Mouse (Mus musculus): ENCODE data around the gene Arid3a. TPM values are rescaled to one million over a fixed set of nuclear protein-coding genes. Genes with fewer than 3 reads are reported as not detected.
"Not testable (repeated sequence)": the region's sequence is repeated elsewhere in the genome, so short reads cannot be mapped to it uniquely, and the experiment has no call there.

Gene Arid3a
- total and polyA plus RNA-seq, 2 experiments from 2014 or later: 3.3 to 9.5 TPM

DNA sequence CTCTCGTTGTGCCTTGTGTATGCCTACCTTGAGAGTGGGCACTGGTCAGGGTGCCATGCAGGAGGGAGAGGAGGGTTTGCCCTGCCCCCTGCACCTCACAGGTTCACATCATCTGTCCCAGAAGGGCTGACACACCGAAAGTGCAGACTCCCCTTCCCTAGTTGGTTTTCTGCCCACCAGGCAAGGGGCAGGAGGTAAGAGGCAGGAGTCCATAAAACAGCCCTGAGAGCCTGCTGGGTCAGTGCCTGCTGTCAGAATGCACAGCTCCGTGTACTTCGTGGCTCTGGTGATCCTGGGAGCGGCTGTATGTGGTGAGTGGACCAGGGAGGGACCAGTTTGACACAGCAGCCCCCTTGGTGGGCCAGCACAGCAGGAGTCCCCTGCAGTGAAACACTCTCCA, 36.2 kb upstream of the Arid3a start, which contains the start of gene Cfd:
Gene Cfd (plus strand): TSS at position 184 of the 400 bp plus-strand sequence.
- Histone ChIP-seq H3K4me1 (ENCODE audit: insufficient read depth, low read length) (no peaks in the 10 kb centered on the region), H3K9me3 (ENCODE audit: low read length) (no peaks in the 10 kb centered on the region), H3K27ac (ENCODE audit: low read depth, low read length) (no peak within 1 kb of the TSS), H3K27me3 (ENCODE audit: insufficient read depth, low read length) (no peaks in the 10 kb centered on the region), H3K9ac (replicated peaks; ENCODE audit: low read length, poor library complexity, severe bottlenecking) (no peak within 1 kb of the TSS), H3K4me2 (ENCODE audit: low read depth, low read length, poor library complexity, severe bottlenecking) (no peak within 1 kb of the TSS), H3K36me3 (ENCODE audit: insufficient read depth, low read length) (peaks cover 10% of the 10 kb centered on the region; the same call in 1 of the 2 replicates), H3K4me3 (ENCODE audit: low read depth, low read length) (no peak within 1 kb of the TSS)
- TF ChIP-seq CTCF (IDR thresholded peaks at IDR 0.05): no peak
- DNase-seq (ENCODE audit: low spot score) (no peak), ATAC-seq (ENCODE audit: low FRiP score) (no peak)
- 33% methylated on average over 5 of the region's 5 CpGs for WGBS

DNA sequence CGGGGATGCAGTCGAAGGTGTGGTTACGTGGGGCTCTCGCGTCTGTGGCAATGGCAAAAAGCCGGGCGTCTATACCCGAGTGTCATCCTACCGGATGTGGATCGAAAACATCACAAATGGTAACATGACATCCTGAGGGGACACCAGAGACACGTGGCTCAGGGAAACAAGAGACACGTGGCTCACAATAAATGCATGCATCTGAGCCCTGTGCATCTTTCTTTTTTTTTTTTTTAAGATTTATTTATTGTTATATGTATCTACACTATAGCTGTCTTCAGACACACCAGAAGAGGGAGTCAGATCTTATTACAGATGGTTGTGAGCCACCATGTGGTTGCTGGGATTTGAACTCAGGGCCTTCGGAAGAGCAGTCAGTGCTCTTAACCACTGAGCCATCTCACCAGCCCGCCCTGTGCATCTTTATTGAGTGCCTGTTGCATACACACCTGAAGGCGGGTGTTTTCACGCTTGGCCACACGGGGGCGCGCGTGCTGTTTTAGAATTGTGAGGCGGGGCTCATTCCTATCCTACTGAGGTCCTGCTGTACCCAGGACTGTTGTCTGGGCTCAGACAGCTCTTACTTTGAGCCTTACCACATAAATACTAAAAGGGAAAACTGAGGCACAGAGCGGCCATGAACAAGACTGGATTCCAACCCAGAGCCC, 34.3 kb upstream of the Arid3a start:
- peaks cover 28% of the 10 kb centered on the region for H3K36me3 ChIP-seq (ENCODE audit: insufficient read depth, low read length)
- ATAC-seq (ENCODE audit: low FRiP score) (0 out of 2 replicates have a peak, but pooled peaks have one; percentile 55), DNase-seq (ENCODE audit: low spot score) (peak; percentile 70)
- 47% methylated on average over 22 of the region's 22 CpGs for WGBS
- H3K27me3 ChIP-seq (ENCODE audit: insufficient read depth, low read length); H3K4me1 ChIP-seq (ENCODE audit: insufficient read depth, low read length); H3K9me3 ChIP-seq (ENCODE audit: low read length); H3K4me3 ChIP-seq (ENCODE audit: low read depth, low read length); H3K9ac ChIP-seq (replicated peaks; ENCODE audit: low read length, poor library complexity, severe bottlenecking); H3K27ac ChIP-seq (ENCODE audit: low read depth, low read length); H3K4me2 ChIP-seq (ENCODE audit: low read depth, low read length, poor library complexity, severe bottlenecking): not testable (repeated sequence)
- TF ChIP-seq CTCF (IDR thresholded peaks at IDR 0.05): peak; percentile 82

GRCm38 (mm10) chr10:79896306-79896705, 30.5 kb upstream of the Arid3a start:
- Histone ChIP-seq H3K36me3 (ENCODE audit: insufficient read depth, low read length) (peaks cover 31% of the 10 kb centered on the region), H3K27me3 (ENCODE audit: insufficient read depth, low read length) (no peaks in the 10 kb centered on the region), H3K4me1 (ENCODE audit: insufficient read depth, low read length) (no peaks in the 10 kb centered on the region), H3K27ac (ENCODE audit: low read depth, low read length) (no peak overlapping the region), H3K4me3 (ENCODE audit: low read depth, low read length) (no peak overlapping the region), H3K9ac (replicated peaks; ENCODE audit: low read length, poor library complexity, severe bottlenecking) (no peak overlapping the region), H3K9me3 (ENCODE audit: low read length) (no peaks in the 10 kb centered on the region), H3K4me2 (ENCODE audit: low read depth, low read length, poor library complexity, severe bottlenecking) (no peak overlapping the region)
- 85% methylated on average over 15 of the region's 16 CpGs for WGBS
- ATAC-seq (ENCODE audit: low FRiP score) (no peak), DNase-seq (ENCODE audit: low spot score) (no peak)
- TF ChIP-seq CTCF (IDR thresholded peaks at IDR 0.05): no peak

DNA sequence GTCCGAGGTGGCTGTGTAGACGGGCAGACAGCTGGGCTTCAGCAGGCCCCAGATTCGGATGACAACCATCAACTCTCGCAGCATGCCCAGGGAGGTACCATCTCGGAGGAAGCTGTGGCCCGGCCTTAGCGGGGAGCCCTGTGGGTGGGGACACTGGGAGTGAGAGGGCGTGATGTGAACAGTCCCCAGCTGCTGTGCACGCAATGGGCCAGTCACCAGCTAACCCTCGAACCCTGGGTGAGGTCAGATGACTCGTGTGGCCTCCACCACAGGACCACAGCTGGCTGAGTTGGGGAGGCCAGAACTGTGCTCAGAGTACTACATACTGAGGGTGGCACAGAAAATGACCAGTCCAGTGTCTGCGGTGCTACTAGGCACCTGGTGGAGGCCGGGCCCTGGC, 30.0 kb upstream of the Arid3a start:
- DNase-seq (ENCODE audit: low spot score): no peak

DNA sequence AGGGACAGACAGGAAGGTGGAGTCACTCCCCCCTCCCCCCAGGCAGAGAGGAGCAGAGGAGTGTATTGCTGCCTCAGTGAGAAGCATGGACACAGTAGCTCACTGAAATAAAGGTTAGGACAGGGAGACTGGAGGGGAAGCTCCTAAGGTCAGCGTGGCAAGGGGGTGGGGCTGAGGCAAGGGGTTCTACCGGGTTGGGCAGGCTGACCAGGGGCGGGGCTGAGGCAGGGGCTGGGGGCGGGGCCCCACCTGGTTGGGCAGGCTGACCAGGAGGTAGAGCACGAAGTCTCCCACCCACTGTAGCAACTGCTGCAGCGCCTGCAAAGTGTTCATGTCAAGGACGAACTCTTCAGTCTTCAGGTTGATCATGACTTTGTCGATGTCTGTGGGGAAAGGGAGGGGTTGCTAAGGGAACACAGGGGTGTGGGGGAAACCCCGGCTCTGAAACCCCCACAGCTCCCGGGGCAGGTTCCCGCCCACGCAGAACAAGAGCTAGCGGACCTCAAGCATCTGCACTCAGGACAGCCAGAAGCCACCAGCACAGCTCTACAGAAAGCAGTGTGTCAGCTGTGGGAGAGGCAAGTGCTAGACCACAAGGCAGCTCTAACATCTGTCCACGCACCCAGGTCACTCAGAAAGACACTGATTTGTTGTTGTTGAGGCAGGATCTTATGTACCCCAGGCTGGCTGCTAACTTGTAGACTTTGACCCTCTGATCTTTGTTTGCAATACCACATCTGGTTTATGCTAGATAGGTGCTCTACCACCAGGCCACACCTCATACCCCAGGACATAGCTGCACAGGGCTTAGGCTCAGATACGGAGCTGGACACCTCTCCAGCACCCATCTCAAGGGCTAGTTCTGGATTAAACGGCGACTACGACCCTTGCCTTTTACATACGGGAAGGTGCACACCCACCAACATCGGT, 29.3 kb upstream of the Arid3a start:
- TF ChIP-seq CTCF (IDR thresholded peaks at IDR 0.05): no peak
- H3K27me3 ChIP-seq (ENCODE audit: insufficient read depth, low read length): no peaks in the 10 kb centered on the region
- H3K4me2 ChIP-seq (ENCODE audit: low read depth, low read length, poor library complexity, severe bottlenecking): no peak overlapping the region
- no peak for ATAC-seq (ENCODE audit: low FRiP score)
- no peaks in the 10 kb centered on the region for H3K9me3 ChIP-seq (ENCODE audit: low read length)
- H3K4me3 ChIP-seq (ENCODE audit: low read depth, low read length): no peak overlapping the region
- DNase-seq (ENCODE audit: low spot score): no peak
- WGBS: 56% methylated on average over 20 of the region's 20 CpGs
- peaks cover 35% of the 10 kb centered on the region for H3K36me3 ChIP-seq (ENCODE audit: insufficient read depth, low read length)
- no peaks in the 10 kb centered on the region for H3K4me1 ChIP-seq (ENCODE audit: insufficient read depth, low read length)
- no peak overlapping the region for H3K27ac ChIP-seq (ENCODE audit: low read depth, low read length)
- no peak overlapping the region for H3K9ac ChIP-seq (replicated peaks; ENCODE audit: low read length, poor library complexity, severe bottlenecking)

More for the DNA sequence above, 30.0 kb upstream of the Arid3a start:
- Histone ChIP-seq H3K4me3 (ENCODE audit: low read depth, low read length) (no peak overlapping the region), H3K27me3 (ENCODE audit: insufficient read depth, low read length) (no peaks in the 10 kb centered on the region), H3K27ac (ENCODE audit: low read depth, low read length) (no peak overlapping the region), H3K4me2 (ENCODE audit: low read depth, low read length, poor library complexity, severe bottlenecking) (no peak overlapping the region), H3K4me1 (ENCODE audit: insufficient read depth, low read length) (no peaks in the 10 kb centered on the region), H3K36me3 (ENCODE audit: insufficient read depth, low read length) (peaks cover 31% of the 10 kb centered on the region), H3K9me3 (ENCODE audit: low read length) (no peaks in the 10 kb centered on the region), H3K9ac (replicated peaks; ENCODE audit: low read length, poor library complexity, severe bottlenecking) (no peak overlapping the region)
- 93% methylated on average over 13 of the region's 13 CpGs for WGBS
- ATAC-seq (ENCODE audit: low FRiP score): no peak
- no peak for TF ChIP-seq CTCF (IDR thresholded peaks at IDR 0.05)
